29 mouse cellular contexts compared by ENCODE assay signal in genomic region chr14:85965139-85965538, GRCm38 (mm10).
DNase-seq lines count a peak whose midpoint lies in the region; ATAC-seq and TF ChIP-seq lines count a peak whose summit lies in the region.
"Had no signal": no experiment of that assay in that cellular context is flagged by ENCODE, and none has a peak within 500 bp of the region (broad histone marks: within the 10 kb centered on the region; RNA-seq: fewer than 3 reads in every experiment).

No protein-coding gene starts in this region.

- no peak for TF ChIP-seq CTCF in MEL (IDR thresholded peaks at IDR 0.05 in 2 of 3, conservative IDR thresholded peaks at IDR 0.05 in 1 of 3; ENCODE audit: control insufficient read depth in 1 of 3, insufficient read depth in 1 of 3, low read depth in 2 of 3, low read length in 3 of 3, poor library complexity in 1 of 3, severe bottlenecking in 1 of 3)

- no peak; a peak in 1 of 4 replicates for TF ChIP-seq EP300 in MEL (IDR thresholded peaks at IDR 0.05; ENCODE audit: low read depth in 1 of 2, low read length in 2 of 2)

- H3K9ac ChIP-seq in kidney, embryonic 15.5 days = no peak overlapping the region
- H3K9ac ChIP-seq in MEL (ENCODE audit: control insufficient read depth, low read depth, low read length, poor library complexity, severe bottlenecking) = no peak overlapping the region
- no peak overlapping the region for H3K9ac ChIP-seq in intestine, embryonic 15.5 days
- H3K9ac ChIP-seq in midbrain, embryonic 14.5 days (replicated peaks; ENCODE audit: low read length) = no peak overlapping the region
- H3K9ac ChIP-seq: embryonic facial prominence, embryonic 13.5 days; forebrain, embryonic 13.5 days; heart, embryonic 13.5 days; hindbrain, embryonic 13.5 days had no signal

- no peak for TF ChIP-seq POLR2A in MEL (IDR thresholded peaks at IDR 0.05; ENCODE audit: control insufficient read depth in 1 of 2, insufficient read depth in 1 of 2, low read depth in 1 of 2, low read length in 2 of 2, poor library complexity in 1 of 2)

- no peaks in the 10 kb centered on the region for H3K9me3 ChIP-seq in kidney, embryonic 15.5 days (replicated peaks)
- H3K9me3 ChIP-seq in MEL (replicated peaks; ENCODE audit: insufficient read depth, low read length) = no peaks in the 10 kb centered on the region
- no peaks in the 10 kb centered on the region for H3K9me3 ChIP-seq in intestine, embryonic 15.5 days
- no peaks in the 10 kb centered on the region for H3K9me3 ChIP-seq in midbrain, embryonic 14.5 days (ENCODE audit: control insufficient read depth, low read length)
- H3K9me3 ChIP-seq: embryonic facial prominence, embryonic 10.5 days; embryonic facial prominence, embryonic 13.5 days; forebrain, embryonic 13.5 days; heart, embryonic 10.5 days; heart, embryonic 13.5 days; hindbrain, embryonic 10.5 days; hindbrain, embryonic 13.5 days had no signal

- no peaks in the 10 kb centered on the region for H3K36me3 ChIP-seq in kidney, embryonic 15.5 days
- no peaks in the 10 kb centered on the region for H3K36me3 ChIP-seq in MEL (ENCODE audit: control insufficient read depth in 1 of 2, insufficient read depth in 2 of 2, low read length in 2 of 2)
- no peaks in the 10 kb centered on the region for H3K36me3 ChIP-seq in intestine, embryonic 15.5 days
- no peaks in the 10 kb centered on the region for H3K36me3 ChIP-seq in midbrain, embryonic 14.5 days (ENCODE audit: control insufficient read depth, insufficient read depth, low read length)
- H3K36me3 ChIP-seq: embryonic facial prominence, embryonic 10.5 days; embryonic facial prominence, embryonic 13.5 days; heart, embryonic 10.5 days; heart, embryonic 13.5 days; hindbrain, embryonic 10.5 days; hindbrain, embryonic 13.5 days had no signal

- H3K4me1 ChIP-seq in kidney, embryonic 15.5 days = no peaks in the 10 kb centered on the region
- no peaks in the 10 kb centered on the region for H3K4me1 ChIP-seq in MEL (ENCODE audit: control insufficient read depth in 1 of 2, insufficient read depth in 2 of 2, low read length in 2 of 2)
- H3K4me1 ChIP-seq in intestine, embryonic 15.5 days (replicated peaks) = no peaks in the 10 kb centered on the region
- H3K4me1 ChIP-seq in midbrain, embryonic 14.5 days (ENCODE audit: control insufficient read depth, insufficient read depth, low read length) = no peaks in the 10 kb centered on the region
- H3K4me1 ChIP-seq: embryonic facial prominence, embryonic 10.5 days; embryonic facial prominence, embryonic 13.5 days; forebrain, embryonic 13.5 days; heart, embryonic 10.5 days; heart, embryonic 13.5 days; hindbrain, embryonic 10.5 days; hindbrain, embryonic 13.5 days had no signal

- H3K27ac ChIP-seq in kidney, embryonic 15.5 days = no peak overlapping the region
- no peak overlapping the region for H3K27ac ChIP-seq in MEL (ENCODE audit: control insufficient read depth, low read depth, low read length)
- no peak overlapping the region for H3K27ac ChIP-seq in intestine, embryonic 15.5 days
- H3K27ac ChIP-seq in midbrain, embryonic 14.5 days (replicated peaks; ENCODE audit: low read depth, low read length) = no peak overlapping the region
- H3K27ac ChIP-seq: embryonic facial prominence, embryonic 10.5 days; embryonic facial prominence, embryonic 13.5 days; forebrain, embryonic 13.5 days; heart, adult 2 months; heart, embryonic 10.5 days; heart, embryonic 13.5 days; hindbrain, embryonic 10.5 days; hindbrain, embryonic 13.5 days had no signal

- 0 out of 2 replicates have a peak, but pooled peaks have one; percentile 12 for ATAC-seq in kidney, embryonic 15.5 days (replicated peaks; ENCODE audit: low FRiP score)
- peak; percentile 94 for ATAC-seq in common myeloid progenitor, adult 5-6 weeks (replicated peaks; ENCODE audit: low read depth, poor library complexity, severe bottlenecking)
- ATAC-seq in megakaryocyte, adult 5-6 weeks (ENCODE audit: poor library complexity, severe bottlenecking) = peak; percentile 74
- no peak for ATAC-seq in intestine, embryonic 15.5 days
- ATAC-seq in midbrain, embryonic 14.5 days (ENCODE audit: low FRiP score, low TSS enrichment) = no peak
- ATAC-seq: forebrain, embryonic 13.5 days; forebrain, embryonic 16.5 days; hindbrain, embryonic 16.5 days; Patski had no signal

- TF ChIP-seq RAD21 in MEL (IDR thresholded peaks at IDR 0.05; ENCODE audit: low read depth, low read length) = no peak

- WGBS in kidney, embryonic 15.5 days = 4% methylated on average over 2 of the region's 2 CpGs
- WGBS in intestine, embryonic 15.5 days = 49% methylated on average over 2 of the region's 2 CpGs
- 65% methylated on average over 2 of the region's 2 CpGs for WGBS in midbrain, embryonic 14.5 days

- H3K27me3 ChIP-seq in kidney, embryonic 15.5 days = no peaks in the 10 kb centered on the region
- H3K27me3 ChIP-seq in MEL (ENCODE audit: control insufficient read depth in 1 of 2, insufficient read depth in 2 of 2, low read length in 2 of 2) = no peaks in the 10 kb centered on the region
- no peaks in the 10 kb centered on the region for H3K27me3 ChIP-seq in intestine, embryonic 15.5 days (replicated peaks)
- no peaks in the 10 kb centered on the region for H3K27me3 ChIP-seq in midbrain, embryonic 14.5 days (ENCODE audit: control insufficient read depth, insufficient read depth, low read length)
- H3K27me3 ChIP-seq: embryonic facial prominence, embryonic 13.5 days; forebrain, embryonic 13.5 days; heart, embryonic 13.5 days; hindbrain, embryonic 13.5 days; Patski had no signal

- no peaks in the 10 kb centered on the region for H3K79me2 ChIP-seq in MEL (ENCODE audit: control insufficient read depth, insufficient read depth, low read length, poor library complexity)

- H3K4me3 ChIP-seq in kidney, embryonic 15.5 days (replicated peaks) = no peak overlapping the region
- no peak overlapping the region for H3K4me3 ChIP-seq in MEL (ENCODE audit: control insufficient read depth in 1 of 2, insufficient read depth in 1 of 2, low read depth in 2 of 2, low read length in 2 of 2)
- no peak overlapping the region for H3K4me3 ChIP-seq in intestine, embryonic 15.5 days (replicated peaks)
- H3K4me3 ChIP-seq in midbrain, embryonic 14.5 days (replicated peaks; ENCODE audit: low read depth, low read length) = no peak overlapping the region
- H3K4me3 ChIP-seq: embryonic facial prominence, embryonic 10.5 days; embryonic facial prominence, embryonic 13.5 days; erythroblast, embryonic 14.5 days; forebrain, embryonic 13.5 days; heart, adult 2 months; heart, embryonic 10.5 days; heart, embryonic 13.5 days; hindbrain, embryonic 10.5 days; hindbrain, embryonic 13.5 days had no signal

- DNase-seq in kidney, postnatal 36 days = no peak
- peak; percentile 45 for DNase-seq in MEL (ENCODE audit: low read depth, low spot score)
- DNase-seq in thymus, postnatal 36 days = no peak
- no peak for DNase-seq in midbrain, embryonic 14.5 days
- DNase-seq: adrenal gland, postnatal 10 days; adrenal gland, postnatal 36 days; cerebellum, adult 11 months; cerebellum, adult 2 months; cerebellum, adult 9-11 months; cerebellum, postnatal 25 days; embryo, embryonic 11 days; gastrocnemius, postnatal 25 days; heart, adult 2 months; heart, postnatal 14 days had no signal

- H3K4me2 ChIP-seq in kidney, embryonic 15.5 days = no peak overlapping the region
- H3K4me2 ChIP-seq in intestine, embryonic 15.5 days (replicated peaks) = no peak overlapping the region
- no peak overlapping the region for H3K4me2 ChIP-seq in midbrain, embryonic 14.5 days (ENCODE audit: low read length)
- H3K4me2 ChIP-seq: embryonic facial prominence, embryonic 13.5 days; forebrain, embryonic 13.5 days; heart, embryonic 13.5 days; hindbrain, embryonic 13.5 days had no signal

TF ChIP-seq in MEL, 35 proteins besides CTCF, POLR2A, EP300 and RAD21:
- TF ChIP-seq GATA1 (IDR thresholded peaks at IDR 0.05; ENCODE audit: low read depth, low read length) (0 out of 2 replicates have a peak, but pooled peaks have one; percentile 11), ZKSCAN1 (IDR thresholded peaks at IDR 0.05; ENCODE audit: low read depth, low read length) (no peak), ETS1 (IDR thresholded peaks at IDR 0.05; ENCODE audit: low read depth, low read length) (no peak)

Comparison
In these comparisons a context has a peak if more than half of its experiments do, and no peak if none do; other contexts are left out.
1. ATAC-seq: peak in kidney, embryonic 15.5 days (single experiment), common myeloid progenitor, adult 5-6 weeks (single experiment) and megakaryocyte, adult 5-6 weeks (single experiment); none in intestine, embryonic 15.5 days (single experiment) and midbrain, embryonic 14.5 days (single experiment).